Mouse (Mus musculus) E14TG2a.4 (cell line): ENCODE results near the gene Ddt.

ENCODE experiments used
- CTCF ChIP-seq: conservative IDR thresholded peaks from 2 replicates; pipeline ENCODE4 v1.5.1; 2014; ENCODE audit warnings: low read length
- NANOG ChIP-seq: IDR thresholded peaks from 2 replicates; pipeline ENCODE4 v1.6.1; 2014; ENCODE audit warnings: borderline replicate concordance, low read length, mixed read lengths
- POU5F1 ChIP-seq: IDR thresholded peaks from 2 replicates; pipeline ENCODE4 v1.6.1; 2014; ENCODE audit warnings: low read length, borderline replicate concordance

- TF ChIP-seq CTCF: peak; percentile 45
- no peak for TF ChIP-seq NANOG
- TF ChIP-seq POU5F1: no peak
These were observed 12.9 kb downstream of the Ddt start for GRCm38 (mm10) chr10:75760311-75760710.
